Mouse (Mus musculus) cerebellum, adult 2 months (tissue): Measurements from ENCODE around the gene Arv1.

Experiments
- CTCF ChIP-seq: fragments of 200-500 bp; IDR thresholded peaks from 2 replicates; pipeline ENCODE4 v1.5.1; 2011; ENCODE audit warnings: low read depth, mild to moderate bottlenecking, control low read depth, low read length, moderate library complexity, borderline replicate concordance; ENCODE audit not compliant: insufficient read depth
- POLR2A ChIP-seq: fragments of 200-500 bp; IDR thresholded peaks from 2 replicates; pipeline ENCODE4 v1.6.1; 2011; ENCODE audit warnings: low read length, control low read depth, borderline replicate concordance; ENCODE audit not compliant: insufficient read depth

DNA sequence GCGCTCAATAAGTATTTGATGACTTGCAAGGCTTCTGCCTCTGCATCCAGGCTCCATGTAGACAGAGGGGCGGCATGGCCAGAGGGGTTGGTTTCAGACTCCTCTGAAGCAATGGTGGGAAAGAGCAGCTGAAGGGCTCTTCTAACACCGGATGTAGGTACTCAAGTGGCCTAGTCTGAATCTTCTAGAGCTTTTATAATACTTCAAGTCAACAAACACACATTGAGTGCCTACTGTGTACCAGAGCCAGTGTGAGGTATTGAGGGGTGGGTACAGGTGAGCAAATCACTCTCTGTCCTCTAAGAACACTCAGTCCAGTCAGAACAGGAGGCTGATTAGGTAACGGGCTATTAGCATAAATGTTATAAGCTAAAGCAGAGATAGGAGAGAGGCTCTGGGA is 30.2 kb upstream of the Arv1 start:
- no peak for TF ChIP-seq CTCF
- TF ChIP-seq POLR2A = no peak
